Mouse (Mus musculus): ENCODE measurements around the gene Sbno1. TPM values are rescaled to one million over a fixed set of nuclear protein-coding genes. Genes with fewer than 3 reads are reported as not detected.

Sbno1 gene
- polyA plus RNA-seq, 1 experiment from 2014 or later, result 80.8 TPM

DNA sequence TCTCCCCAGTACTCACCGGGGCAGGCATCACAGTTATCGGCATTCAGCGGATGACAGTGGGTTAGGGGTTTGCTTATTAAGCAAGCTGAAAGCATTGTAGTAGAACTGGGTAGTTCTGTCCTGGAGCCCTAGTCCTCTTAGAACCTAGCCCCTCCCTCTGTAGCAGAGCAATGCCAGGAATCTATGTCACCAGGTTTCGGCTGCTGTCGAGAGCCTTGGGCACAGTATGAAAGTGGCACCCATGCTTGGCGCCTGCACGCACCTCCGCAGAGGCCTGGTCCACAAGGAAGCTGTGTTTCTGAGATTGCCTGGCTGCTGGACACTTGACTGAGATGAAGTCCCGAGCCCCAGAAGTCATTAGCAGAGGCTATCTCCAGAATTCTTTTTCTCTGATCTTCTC is 88.7 kb downstream of the Sbno1 start:
- Histone ChIP-seq H3K4me3 (ENCODE audit: low read length) (no peak overlapping the region), H3K4me2 (ENCODE audit: low read depth, low read length) (no peak overlapping the region), H3K9me3 (ENCODE audit: control insufficient read depth, low read length) (no peaks in the 10 kb centered on the region), H3K9ac (ENCODE audit: low read length) (no peak overlapping the region), H3K4me1 (replicated peaks; ENCODE audit: control insufficient read depth, insufficient read depth, low read length) (peaks cover 24% of the 10 kb centered on the region), H3K27me3 (ENCODE audit: control insufficient read depth, insufficient read depth, low read depth, low read length) (no peaks in the 10 kb centered on the region), H3K27ac (ENCODE audit: low read length) (peak overlapping the region; percentile 6; the same call in 1 of the 2 replicates), H3K36me3 (ENCODE audit: control insufficient read depth, insufficient read depth, low read length) (0 out of 2 replicates have a peak, but pooled peaks cover 2% of the 10 kb centered on the region)
- no peak for ATAC-seq (ENCODE audit: low read depth)
- WGBS, result 69% methylated on average over 9 of the region's 9 CpGs

DNA sequence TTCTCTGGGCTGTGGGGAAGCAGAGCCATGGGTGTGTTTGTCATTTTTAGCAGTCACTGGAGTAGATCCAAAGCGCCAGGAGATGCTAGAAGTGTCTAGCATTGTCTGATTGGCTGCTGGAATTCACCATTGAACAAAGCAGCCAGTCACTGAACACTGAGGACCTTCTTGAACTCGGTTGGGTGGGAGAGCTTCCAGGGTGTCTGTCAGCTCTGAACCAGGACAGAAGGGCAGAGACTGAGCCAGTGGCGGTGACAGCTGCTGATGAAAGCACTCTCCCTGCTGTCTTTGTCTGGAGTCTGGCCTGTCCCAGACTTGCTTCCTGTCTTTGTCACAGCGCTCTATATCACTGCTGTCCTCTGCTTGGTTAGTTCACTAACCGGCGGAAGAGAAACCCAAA is 91.4 kb downstream of the Sbno1 start:
- H3K27ac ChIP-seq (ENCODE audit: low read length), result peak overlapping the region; percentile 47
- H3K9ac ChIP-seq (ENCODE audit: low read length), result no peak overlapping the region
- H3K9me3 ChIP-seq (ENCODE audit: control insufficient read depth, low read length), result no peaks in the 10 kb centered on the region
- H3K36me3 ChIP-seq (ENCODE audit: control insufficient read depth, insufficient read depth, low read length), result no peaks in the 10 kb centered on the region
- no peaks in the 10 kb centered on the region for H3K27me3 ChIP-seq (ENCODE audit: control insufficient read depth, insufficient read depth, low read depth, low read length)
- no peak overlapping the region for H3K4me3 ChIP-seq (ENCODE audit: low read length)
- peak; percentile 91 for ATAC-seq (ENCODE audit: low read depth)
- no peak overlapping the region for H3K4me2 ChIP-seq (ENCODE audit: low read depth, low read length)
- H3K4me1 ChIP-seq (replicated peaks; ENCODE audit: control insufficient read depth, insufficient read depth, low read length), result peaks cover 24% of the 10 kb centered on the region
- 31% methylated on average over 6 of the region's 6 CpGs for WGBS

DNA sequence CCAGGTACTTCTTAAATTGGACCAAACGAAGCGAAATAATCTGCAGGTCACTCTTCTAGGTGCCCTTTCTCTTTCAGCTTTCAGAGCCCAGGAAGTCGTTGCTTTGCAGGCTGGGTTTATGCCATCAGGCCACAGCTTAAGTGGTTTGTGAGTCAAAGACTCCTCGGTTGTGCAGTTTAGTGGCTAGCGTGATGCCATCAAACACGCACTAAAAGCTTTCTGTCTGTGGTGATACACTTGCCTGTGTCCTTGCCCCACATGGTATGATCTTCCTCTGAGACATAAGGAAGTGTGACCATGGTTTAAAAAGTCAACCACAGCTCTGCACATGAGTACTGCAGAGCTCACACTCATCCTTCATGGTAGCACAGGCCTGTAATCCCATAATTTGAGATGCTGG is 95.7 kb downstream of the Sbno1 start:
- Histone ChIP-seq H3K27ac (ENCODE audit: low read length) (no peak overlapping the region), H3K36me3 (ENCODE audit: control insufficient read depth, insufficient read depth, low read length) (no peaks in the 10 kb centered on the region), H3K9me3 (ENCODE audit: control insufficient read depth, low read length) (no peaks in the 10 kb centered on the region), H3K4me1 (replicated peaks; ENCODE audit: control insufficient read depth, insufficient read depth, low read length) (peaks cover 15% of the 10 kb centered on the region), H3K27me3 (ENCODE audit: control insufficient read depth, insufficient read depth, low read depth, low read length) (no peaks in the 10 kb centered on the region), H3K4me2 (ENCODE audit: low read depth, low read length) (no peak overlapping the region), H3K9ac (ENCODE audit: low read length) (no peak overlapping the region), H3K4me3 (ENCODE audit: low read length) (no peak overlapping the region)
- no peak for ATAC-seq (ENCODE audit: low read depth)
- WGBS, result 83% methylated on average over 6 of the region's 6 CpGs

GRCm38 (mm10) chr5:124327510-124328364 is 98.1 kb downstream of the Sbno1 start, which contains the start of the genes Mphosph9 and 2810006K23Rik:
Gene Mphosph9, minus strand, starts transcription at chr5:124327972.
Gene 2810006K23Rik, plus strand, starts transcription at chr5:124328089.
- H3K27me3 ChIP-seq (ENCODE audit: control insufficient read depth, insufficient read depth, low read depth, low read length), result no peaks in the 10 kb centered on the region
- H3K9ac ChIP-seq (ENCODE audit: low read length), result peak within 1 kb of the TSS; percentile 73
- H3K4me3 ChIP-seq (ENCODE audit: low read length), result peak within 1 kb of the TSS; percentile 76
- H3K9me3 ChIP-seq (ENCODE audit: control insufficient read depth, low read length), result no peaks in the 10 kb centered on the region
- peak within 1 kb of the TSS; percentile 93 for H3K27ac ChIP-seq (ENCODE audit: low read length)
- ATAC-seq (ENCODE audit: low read depth), result peak; percentile 97
- peaks cover 5% of the 10 kb centered on the region; the same call in 1 of the 2 replicates for H3K36me3 ChIP-seq (ENCODE audit: control insufficient read depth, insufficient read depth, low read length)
- peak within 1 kb of the TSS; percentile 84 for H3K4me2 ChIP-seq (ENCODE audit: low read depth, low read length)
- WGBS, result under 1% methylated on average over 72 of the region's 72 CpGs
- peaks cover 10% of the 10 kb centered on the region for H3K4me1 ChIP-seq (replicated peaks; ENCODE audit: control insufficient read depth, insufficient read depth, low read length)

DNA sequence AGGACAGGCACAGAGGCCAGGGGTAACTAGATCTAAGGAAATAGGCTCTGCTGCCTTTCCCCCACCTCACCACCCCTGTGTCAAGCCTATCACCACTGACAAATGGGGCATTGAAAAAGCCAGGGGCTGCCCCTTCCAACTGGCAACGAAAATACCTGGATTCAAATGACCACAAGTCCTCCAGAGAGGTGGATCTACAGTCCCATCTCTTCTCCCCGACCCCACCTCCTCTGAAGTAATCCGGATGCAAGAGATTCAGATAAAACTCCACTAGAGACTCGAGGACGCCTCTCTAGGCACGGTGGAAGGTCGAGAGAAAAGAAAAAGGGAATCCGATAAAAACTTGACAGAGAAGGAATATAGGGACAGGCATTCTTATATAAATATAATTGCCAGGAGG is 99.0 kb downstream of the Sbno1 start:
- H3K9me3 ChIP-seq (ENCODE audit: control insufficient read depth, low read length), result no peaks in the 10 kb centered on the region
- H3K9ac ChIP-seq (ENCODE audit: low read length), result peak overlapping the region; percentile 73
- ATAC-seq (ENCODE audit: low read depth), result no peak
- H3K4me1 ChIP-seq (replicated peaks; ENCODE audit: control insufficient read depth, insufficient read depth, low read length), result peaks cover 10% of the 10 kb centered on the region
- H3K27ac ChIP-seq (ENCODE audit: low read length), result peak overlapping the region; percentile 93
- H3K4me3 ChIP-seq (ENCODE audit: low read length), result peak overlapping the region; percentile 76
- WGBS, result 3% methylated on average over 8 of the region's 8 CpGs
- peak overlapping the region; percentile 84 for H3K4me2 ChIP-seq (ENCODE audit: low read depth, low read length)
- peaks cover 5% of the 10 kb centered on the region; the same call in 1 of the 2 replicates for H3K36me3 ChIP-seq (ENCODE audit: control insufficient read depth, insufficient read depth, low read length)
- no peaks in the 10 kb centered on the region for H3K27me3 ChIP-seq (ENCODE audit: control insufficient read depth, insufficient read depth, low read depth, low read length)

Small RNA genes lying within 50 kb of the gene (microRNA-seq; reads per million reads assigned to microRNA genes)
- 0.59 reads per million for gene Gm27486

Other genes starting within 250 kb of the Sbno1 start
- 6.6 and 9.2 TPM in 2 replicates for gene Pitpnm2, start 176.2 kb downstream of the Sbno1 start, polyA plus RNA-seq (2015; fragmentation: Nextera tagmentation; extraction: Ambion mirVana)
- gene Mphosph9, start 98.0 kb downstream of the Sbno1 start, polyA plus RNA-seq (2015; fragmentation: Nextera tagmentation; extraction: Ambion mirVana), result 13.3 and 15.1 TPM in 2 replicates
- 18.1 and 19.7 TPM in 2 replicates for gene 2810006K23Rik, start 97.9 kb downstream of the Sbno1 start, polyA plus RNA-seq (2015; fragmentation: Nextera tagmentation; extraction: Ambion mirVana)
- 23.9 and 26.1 TPM in 2 replicates for gene Cdk2ap1, start 62.9 kb downstream of the Sbno1 start, polyA plus RNA-seq (2015; fragmentation: Nextera tagmentation; extraction: Ambion mirVana)
- 31.3 and 32.2 TPM in 2 replicates for gene Kmt5a, start 13.9 kb upstream of the Sbno1 start, polyA plus RNA-seq (2015; fragmentation: Nextera tagmentation; extraction: Ambion mirVana)
- 29.4 and 32.7 TPM in 2 replicates for gene Rilpl2, start 52.4 kb upstream of the Sbno1 start, polyA plus RNA-seq (2015; fragmentation: Nextera tagmentation; extraction: Ambion mirVana)
- 23.0 and 25.6 TPM in 2 replicates for gene Snrnp35, start 57.1 kb upstream of the Sbno1 start, polyA plus RNA-seq (2015; fragmentation: Nextera tagmentation; extraction: Ambion mirVana)
- gene Rilpl1, start 105.4 kb upstream of the Sbno1 start, polyA plus RNA-seq (2015; fragmentation: Nextera tagmentation; extraction: Ambion mirVana), result 17.1 and 18.6 TPM in 2 replicates
- 599 and 611 TPM in 2 replicates for gene Tmed2, start 114.7 kb upstream of the Sbno1 start, polyA plus RNA-seq (2015; fragmentation: Nextera tagmentation; extraction: Ambion mirVana)
- 11.2 and 12.0 TPM in 2 replicates for gene Ddx55, start 126.9 kb upstream of the Sbno1 start, polyA plus RNA-seq (2015; fragmentation: Nextera tagmentation; extraction: Ambion mirVana)
- 68.8 and 71.1 TPM in 2 replicates for gene Eif2b1, start 153.1 kb upstream of the Sbno1 start, polyA plus RNA-seq (2015; fragmentation: Nextera tagmentation; extraction: Ambion mirVana)
- gene Gtf2h3, start 153.1 kb upstream of the Sbno1 start, polyA plus RNA-seq (2015; fragmentation: Nextera tagmentation; extraction: Ambion mirVana), result 52.1 and 54.4 TPM in 2 replicates
- gene Atp6v0a2, start 202.6 kb upstream of the Sbno1 start, polyA plus RNA-seq (2015; fragmentation: Nextera tagmentation; extraction: Ambion mirVana), result 34.8 and 39.5 TPM in 2 replicates

All from lung, embryonic 16.5 days (tissue).